Mouse (Mus musculus): ENCODE results near the gene Efl1.
"Not testable (repeated sequence)": the region's sequence is repeated elsewhere in the genome, so short reads cannot be mapped to it uniquely, and the experiment has no call there.

Efl1 gene

GRCm38 (mm10) chr7:82764951-82765350 is 116.5 kb downstream of the Efl1 start:
- DNase-seq: no peak

GRCm38 (mm10) chr7:82766623-82767022 is 118.2 kb downstream of the Efl1 start:
- DNase-seq: no peak

- no peak for DNase-seq
Observed at GRCm38 (mm10) chr7:82770207-82770606, 121.8 kb downstream of the Efl1 start.

GRCm38 (mm10) chr7:82770957-82771660 is 122.7 kb downstream of the Efl1 start:
- not testable (repeated sequence) for DNase-seq

- DNase-seq: not testable (repeated sequence)
Observed at GRCm38 (mm10) chr7:82771661-82772021, 123.2 kb downstream of the Efl1 start.

GRCm38 (mm10) chr7:82772481-82772880 is 124.1 kb downstream of the Efl1 start:
- no peak for DNase-seq

- no peak for DNase-seq
Observed at GRCm38 (mm10) chr7:82773150-82773549, 124.7 kb downstream of the Efl1 start.

GRCm38 (mm10) chr7:82773884-82774283 is 125.5 kb downstream of the Efl1 start:
- no peak for DNase-seq

GRCm38 (mm10) chr7:82775090-82775489 is 126.7 kb downstream of the Efl1 start:
- DNase-seq: no peak

- no peak for DNase-seq
Observed at GRCm38 (mm10) chr7:82783071-82783470, 134.7 kb downstream of the Efl1 start.

GRCm38 (mm10) chr7:82783693-82784092 is 135.3 kb downstream of the Efl1 start:
- DNase-seq: no peak

- DNase-seq: no peak
Observed at GRCm38 (mm10) chr7:82785335-82785934, 137.0 kb downstream of the Efl1 start.

GRCm38 (mm10) chr7:82785970-82786647 is 137.7 kb downstream of the Efl1 start:
- no peak for DNase-seq

- DNase-seq: no peak
Observed at GRCm38 (mm10) chr7:82792644-82793043, 144.2 kb downstream of the Efl1 start.

GRCm38 (mm10) chr7:82793111-82793510 is 144.7 kb downstream of the Efl1 start:
- no peak for DNase-seq

- DNase-seq: no peak
Observed at GRCm38 (mm10) chr7:82794542-82794941, 146.1 kb downstream of the Efl1 start.

GRCm38 (mm10) chr7:82802206-82802605 is 153.8 kb downstream of the Efl1 start:
- DNase-seq: no peak

GRCm38 (mm10) chr7:82808257-82808656 is 159.8 kb downstream of the Efl1 start:
- no peak for DNase-seq

- DNase-seq: no peak
Observed at GRCm38 (mm10) chr7:82809126-82809525, 160.7 kb downstream of the Efl1 start.

GRCm38 (mm10) chr7:82810799-82811139 is 162.4 kb downstream of the Efl1 start:
- no peak for DNase-seq

- no peak for DNase-seq
Observed at GRCm38 (mm10) chr7:82811140-82811851, 162.9 kb downstream of the Efl1 start.

GRCm38 (mm10) chr7:82812186-82813155 is 164.1 kb downstream of the Efl1 start:
- no peak for DNase-seq
